Mouse (Mus musculus) lung, embryonic 16.5 days (tissue): Measurements from ENCODE around the gene C77080. TPM values are rescaled to one million over a fixed set of nuclear protein-coding genes. Genes with fewer than 3 reads are reported as not detected.

Experiments
- ATAC-seq: fragments of 200-750 bp; cut with Nextera tagmentation; 2 replicates; pipeline ENCODE4 v1.8.0; 2017; ENCODE audit warnings: low read depth, mild to moderate bottlenecking, moderate library complexity
- H3K27ac ChIP-seq: fragments of 300-500 bp; sonication (generic); 2 replicates; pipeline ENCODE4 v1.5.1; 2014; ENCODE audit warnings: mild to moderate bottlenecking, control low read depth, low read length
- H3K27me3 ChIP-seq: fragments of 300-500 bp; sonication (generic); 2 replicates; pipeline ENCODE4 v1.6.1; 2014; ENCODE audit warnings: low read depth, low read length, mixed read lengths; ENCODE audit not compliant: control insufficient read depth, insufficient read depth
- H3K36me3 ChIP-seq: fragments of 300-500 bp; sonication (generic); 2 replicates; pipeline ENCODE4 v1.6.1; 2014; ENCODE audit warnings: low read length; ENCODE audit not compliant: control insufficient read depth, insufficient read depth
- H3K4me1 ChIP-seq: fragments of 300-500 bp; sonication (generic); replicated peaks from 2 replicates; pipeline ENCODE4 v1.6.1; 2014; ENCODE audit warnings: low read length, mixed read lengths; ENCODE audit not compliant: control insufficient read depth, insufficient read depth
- H3K4me2 ChIP-seq: fragments of 300-500 bp; sonication (generic); 2 replicates; pipeline ENCODE4 v1.6.1; 2014; ENCODE audit warnings: low read depth, low read length, control low read depth
- H3K4me3 ChIP-seq: fragments of 300-500 bp; sonication (generic); 2 replicates; pipeline ENCODE4 v1.5.1; 2014; ENCODE audit warnings: mild to moderate bottlenecking, low read length, control low read depth
- H3K9ac ChIP-seq: fragments of 300-500 bp; sonication (generic); 2 replicates; pipeline ENCODE4 v1.6.1; 2014; ENCODE audit warnings: low read length, control low read depth
- H3K9me3 ChIP-seq: fragments of 300-500 bp; sonication (generic); 2 replicates; pipeline ENCODE4 v1.6.1; 2016; ENCODE audit warnings: low read length; ENCODE audit not compliant: control insufficient read depth
- WGBS: fragments of 180-500 bp; shearing (Covaris S2); extraction: QIAGEN DNeasy Blood & Tissue Kit; methylation state at CpG from one replicate; pipeline ENCODE4 v1.1.7; 2014; 5-methylcytosine and 5-hydroxymethylcytosine counted together
- microRNA-seq: library from miRNA; unstranded; fragments of <30 nt; microRNA quantifications from one replicate; pipeline ENCODE4, GENCODE M21; 2016
- polyA plus RNA-seq: library from polyadenylated mRNA; unstranded; fragments of >200 nt; fragmentation: Nextera tagmentation; extraction: Ambion mirVana; gene quantifications from 2 replicates; pipeline ENCODE4 v1.2.1, GENCODE M21; 2015

The C77080 gene
- polyA plus RNA-seq, 1 experiment from 2014 or later, result 3.4 TPM

DNA sequence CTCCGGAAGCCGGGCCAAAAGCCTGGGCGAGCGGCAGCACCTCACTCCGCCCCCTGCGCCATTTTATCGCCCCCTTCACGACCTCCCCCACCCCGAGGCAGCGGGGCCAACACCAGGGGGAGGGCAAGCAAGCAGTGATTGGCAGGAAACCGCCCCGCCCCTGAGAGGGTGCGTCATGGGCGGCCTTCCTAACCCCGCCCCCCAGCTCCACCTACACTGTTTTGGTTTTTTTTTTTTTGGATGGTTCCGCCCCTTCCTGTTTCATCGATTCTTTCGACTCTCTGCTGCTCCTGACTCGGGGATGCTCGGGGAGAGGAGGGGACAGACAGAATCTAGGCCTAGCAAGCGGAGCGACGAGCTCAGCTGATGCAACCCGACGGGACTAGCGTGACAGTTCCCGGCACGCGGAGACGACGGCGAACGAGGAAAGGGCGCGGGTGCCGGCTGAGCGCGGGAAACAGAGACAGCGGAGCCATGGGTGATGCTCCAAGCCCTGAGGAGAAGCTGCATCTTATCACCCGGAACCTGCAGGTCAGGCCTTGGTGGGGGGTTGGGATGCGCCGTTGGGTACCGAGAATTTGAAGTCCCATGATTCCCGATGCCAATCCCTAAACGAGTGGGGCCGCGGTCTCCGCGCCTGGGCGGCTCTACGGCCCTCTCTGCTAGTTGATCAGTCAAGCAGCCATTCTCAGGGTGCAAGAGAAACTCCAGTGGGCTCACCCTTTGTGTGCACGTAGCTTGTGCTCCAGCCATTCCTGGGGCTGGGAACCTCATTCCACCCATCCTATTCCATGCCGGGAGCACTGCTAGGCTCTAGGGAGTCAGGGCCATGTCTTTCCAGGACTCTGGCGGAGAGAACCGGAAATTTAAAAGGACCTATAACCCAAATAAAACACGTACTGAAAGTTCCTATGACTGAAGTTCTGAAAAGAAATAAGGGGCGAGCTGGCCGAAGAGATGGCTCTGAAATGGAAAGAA, 71.4 kb downstream of the C77080 start, which contains the start of the genes S100pbp and Yars:
Gene S100pbp, minus strand, starts transcription at position 186 of the 978 bp plus-strand sequence.
Gene Yars, plus strand, starts transcription at position 219 of the 978 bp plus-strand sequence.
- H3K27ac ChIP-seq, result peak within 1 kb of the TSS; percentile 86
- H3K9ac ChIP-seq, result peak within 1 kb of the TSS; percentile 88
- no peaks in the 10 kb centered on the region for H3K36me3 ChIP-seq
- H3K27me3 ChIP-seq, result no peaks in the 10 kb centered on the region
- ATAC-seq, result peak; percentile 95
- no peaks in the 10 kb centered on the region for H3K9me3 ChIP-seq
- H3K4me1 ChIP-seq, result peaks cover 21% of the 10 kb centered on the region
- peak within 1 kb of the TSS; percentile 78 for H3K4me3 ChIP-seq
- H3K4me2 ChIP-seq, result peak within 1 kb of the TSS; percentile 82
- under 1% methylated on average over 56 of the region's 58 CpGs for WGBS

DNA sequence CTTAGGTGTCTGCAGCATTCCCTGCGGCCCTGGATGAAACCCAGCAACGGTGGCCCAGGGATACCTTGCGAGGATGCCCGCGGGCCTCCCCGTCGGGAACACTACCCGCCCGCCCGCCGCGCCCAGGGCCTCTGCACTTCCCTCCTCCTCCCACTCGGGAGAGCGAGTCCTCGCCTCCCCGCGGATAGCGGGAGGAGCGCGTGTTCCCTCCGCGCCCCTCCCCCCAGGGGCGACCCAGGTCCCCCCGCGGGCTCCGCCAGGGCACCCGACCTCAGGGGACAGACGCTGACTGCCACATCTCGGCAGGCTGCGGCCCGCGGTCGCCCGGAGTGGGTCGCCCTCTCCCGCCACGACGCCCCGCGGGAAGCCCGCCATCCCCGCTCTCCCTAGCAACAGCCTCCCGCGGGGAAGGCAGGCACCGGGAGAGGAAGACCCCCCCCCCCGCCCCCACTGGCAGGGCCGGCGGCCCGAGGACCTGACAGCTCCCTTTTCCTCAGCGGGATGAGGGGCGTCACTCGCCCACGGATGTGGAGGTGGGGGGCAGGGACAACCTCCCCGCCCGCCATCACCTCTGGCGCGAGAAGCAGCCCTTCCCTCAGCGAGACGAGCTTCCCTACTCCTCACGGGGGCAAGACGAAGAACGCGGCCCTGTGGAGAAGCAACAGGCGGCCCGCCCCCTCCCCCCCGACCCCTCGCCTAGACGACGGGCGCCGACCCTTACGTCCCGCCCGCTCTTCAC, 72.2 kb downstream of the C77080 start:
- Histone ChIP-seq H3K36me3 (no peaks in the 10 kb centered on the region), H3K4me1 (peaks cover 21% of the 10 kb centered on the region), H3K9ac (peak overlapping the region; percentile 88), H3K27me3 (no peaks in the 10 kb centered on the region), H3K27ac (peak overlapping the region; percentile 86), H3K4me2 (peak overlapping the region; percentile 82), H3K4me3 (peak overlapping the region; percentile 78), H3K9me3 (no peaks in the 10 kb centered on the region)
- ATAC-seq, result peak; percentile 55
- WGBS, result 0% methylated on average over 51 of the region's 74 CpGs

DNA sequence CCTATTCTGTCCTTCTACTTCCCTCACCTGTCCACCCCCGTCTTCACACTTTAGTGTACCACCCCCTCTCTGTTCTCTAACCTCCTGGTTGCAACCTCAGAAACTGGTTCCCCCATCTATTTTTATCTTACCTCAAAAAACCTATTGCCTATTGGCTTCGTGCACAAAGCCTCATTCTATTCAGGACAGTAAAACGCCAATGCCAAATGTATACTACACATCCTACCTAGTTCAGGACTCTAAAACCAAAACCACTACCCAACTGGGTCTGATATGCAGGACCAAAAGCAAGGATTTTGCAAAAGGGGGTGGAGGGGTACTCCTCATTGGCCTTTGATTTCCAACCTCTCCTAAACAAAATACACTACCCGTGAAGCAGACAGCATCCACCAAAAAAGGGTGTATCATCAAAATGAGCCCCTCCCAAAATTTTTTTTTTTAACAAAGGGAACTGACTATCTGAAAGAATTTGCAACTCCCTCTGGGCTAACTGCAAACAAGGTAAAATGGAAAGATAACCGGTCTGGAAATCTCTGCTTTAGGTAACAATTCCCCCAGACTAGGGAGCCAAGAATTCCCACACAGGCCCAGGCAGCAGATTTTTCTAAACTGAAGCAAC, 73.1 kb downstream of the C77080 start:
- H3K9me3 ChIP-seq, result no peaks in the 10 kb centered on the region
- 37% methylated on average over 5 of the region's 5 CpGs for WGBS
- H3K27me3 ChIP-seq, result no peaks in the 10 kb centered on the region
- H3K4me3 ChIP-seq, result peak overlapping the region; percentile 78
- no peaks in the 10 kb centered on the region for H3K36me3 ChIP-seq
- H3K4me2 ChIP-seq, result peak overlapping the region; percentile 82
- ATAC-seq, result no peak
- peaks cover 21% of the 10 kb centered on the region for H3K4me1 ChIP-seq
- H3K9ac ChIP-seq, result peak overlapping the region; percentile 88
- peak overlapping the region; percentile 86 for H3K27ac ChIP-seq

DNA sequence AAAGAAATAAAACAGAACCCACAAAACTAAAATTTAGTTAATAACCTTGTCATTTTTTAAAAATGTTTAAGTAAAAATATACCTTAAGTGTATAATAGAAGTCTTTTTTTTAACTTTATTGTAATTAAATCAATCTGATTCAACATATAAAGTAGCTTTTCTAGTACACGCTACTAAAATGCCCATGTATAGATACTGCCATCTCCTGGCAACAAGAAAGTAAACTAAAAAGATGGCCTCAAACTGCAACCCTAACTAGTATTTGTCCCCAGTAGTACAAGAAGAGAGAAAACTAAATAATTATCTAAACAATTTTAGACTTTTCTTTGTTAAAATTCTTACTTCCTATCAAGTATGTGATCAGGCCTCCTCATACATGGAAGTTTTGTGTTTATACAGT, 81.6 kb downstream of the C77080 start:
- H3K27ac ChIP-seq, result no peak overlapping the region
- H3K4me3 ChIP-seq, result no peak overlapping the region
- WGBS, result 62% methylated on average over 1 of the region's 1 CpGs
- H3K4me1 ChIP-seq, result no peaks in the 10 kb centered on the region
- H3K9me3 ChIP-seq, result no peaks in the 10 kb centered on the region
- H3K4me2 ChIP-seq, result no peak overlapping the region
- no peaks in the 10 kb centered on the region for H3K27me3 ChIP-seq
- ATAC-seq, result no peak
- no peak overlapping the region for H3K9ac ChIP-seq
- H3K36me3 ChIP-seq, result peaks cover 20% of the 10 kb centered on the region

DNA sequence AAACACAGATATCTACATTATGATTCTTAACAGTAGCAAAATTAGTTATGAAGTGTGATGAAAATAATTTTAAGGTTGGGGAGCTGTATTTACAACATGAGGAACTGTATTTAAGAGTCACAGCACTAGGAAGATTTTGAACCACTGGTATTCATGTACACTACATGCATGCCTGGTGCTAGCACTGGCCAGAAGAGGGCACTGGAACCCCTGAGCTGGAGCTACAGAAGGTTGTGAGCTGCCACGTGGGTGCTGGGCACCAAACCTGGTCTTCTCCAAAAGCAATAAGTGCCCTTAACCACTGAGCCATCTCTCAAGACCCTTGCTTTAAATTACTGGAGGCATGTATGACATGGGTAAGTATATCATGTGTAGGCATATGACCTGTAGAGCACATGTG, 88.7 kb downstream of the C77080 start:
- H3K27ac ChIP-seq, result no peak overlapping the region
- no peak overlapping the region for H3K4me2 ChIP-seq
- H3K9ac ChIP-seq, result no peak overlapping the region
- H3K4me3 ChIP-seq, result no peak overlapping the region
- H3K9me3 ChIP-seq, result peaks cover 2% of the 10 kb centered on the region; the same call in 1 of the 2 replicates
- peaks cover 25% of the 10 kb centered on the region for H3K36me3 ChIP-seq
- no peak for ATAC-seq
- no peaks in the 10 kb centered on the region for H3K27me3 ChIP-seq
- 56% methylated on average over 1 of the region's 1 CpGs for WGBS
- no peaks in the 10 kb centered on the region for H3K4me1 ChIP-seq

Small RNA genes lying within 50 kb of the gene (microRNA-seq; reads per million reads assigned to microRNA genes)
- gene Gm22994, result not detected

Other genes with a start within 250 kb of the C77080 start
- gene Rnf19b, start 203.1 kb downstream of the C77080 start, polyA plus RNA-seq, result 7.1 TPM in 2 replicates
- gene Tmem54, start 155.9 kb downstream of the C77080 start, polyA plus RNA-seq, result 16.3 and 17.7 TPM in 2 replicates
- gene Hpca, start 139.4 kb downstream of the C77080 start, polyA plus RNA-seq, result 2.6 and 2.8 TPM in 2 replicates
- gene Fndc5, start 124.4 kb downstream of the C77080 start, polyA plus RNA-seq, result 2.2 and 2.9 TPM in 2 replicates
- 15.4 and 15.8 TPM in 2 replicates for gene S100pbp, start 71.7 kb downstream of the C77080 start, polyA plus RNA-seq
- gene Yars, start 71.6 kb downstream of the C77080 start, polyA plus RNA-seq, result 58.5 and 61.2 TPM in 2 replicates
- 0.50 and 0.75 TPM in 2 replicates for gene Sync, start 26.2 kb upstream of the C77080 start, polyA plus RNA-seq
- 356 and 390 TPM in 2 replicates for gene Rbbp4, start 74.0 kb upstream of the C77080 start, polyA plus RNA-seq
- gene Zbtb8os, start 74.3 kb upstream of the C77080 start, polyA plus RNA-seq, result 45.5 and 47.3 TPM in 2 replicates
- gene Zbtb8a, start 116.7 kb upstream of the C77080 start, polyA plus RNA-seq, result 21.7 and 22.0 TPM in 2 replicates
- 2.7 and 4.1 TPM in 2 replicates for gene Zbtb8b, start 179.4 kb upstream of the C77080 start, polyA plus RNA-seq
- 25.5 and 29.2 TPM in 2 replicates for gene Bsdc1, start 200.2 kb upstream of the C77080 start, polyA plus RNA-seq
- not detected in 2 replicates for gene Tssk3, start 229.6 kb upstream of the C77080 start, polyA plus RNA-seq
- gene Fam229a, start 229.8 kb upstream of the C77080 start, polyA plus RNA-seq, result not detected in 2 replicates